Mouse (Mus musculus) heart, postnatal 0 days (tissue): Measurements from ENCODE around the gene Fam98c.
A peak's percentile ranks its signal among the peaks of the same experiment; 100 is the strongest.

Experiments used
- CTCF ChIP-seq: IDR thresholded peaks from 2 replicates; pipeline ENCODE4 v1.5.1; 2016; ENCODE audit warnings: antibody characterized with exemption, control low read depth, low read depth
- EP300 ChIP-seq: IDR thresholded peaks from 2 replicates; pipeline ENCODE4 v1.6.1; 2016; ENCODE audit warnings: antibody characterized with exemption, low read depth

DNA sequence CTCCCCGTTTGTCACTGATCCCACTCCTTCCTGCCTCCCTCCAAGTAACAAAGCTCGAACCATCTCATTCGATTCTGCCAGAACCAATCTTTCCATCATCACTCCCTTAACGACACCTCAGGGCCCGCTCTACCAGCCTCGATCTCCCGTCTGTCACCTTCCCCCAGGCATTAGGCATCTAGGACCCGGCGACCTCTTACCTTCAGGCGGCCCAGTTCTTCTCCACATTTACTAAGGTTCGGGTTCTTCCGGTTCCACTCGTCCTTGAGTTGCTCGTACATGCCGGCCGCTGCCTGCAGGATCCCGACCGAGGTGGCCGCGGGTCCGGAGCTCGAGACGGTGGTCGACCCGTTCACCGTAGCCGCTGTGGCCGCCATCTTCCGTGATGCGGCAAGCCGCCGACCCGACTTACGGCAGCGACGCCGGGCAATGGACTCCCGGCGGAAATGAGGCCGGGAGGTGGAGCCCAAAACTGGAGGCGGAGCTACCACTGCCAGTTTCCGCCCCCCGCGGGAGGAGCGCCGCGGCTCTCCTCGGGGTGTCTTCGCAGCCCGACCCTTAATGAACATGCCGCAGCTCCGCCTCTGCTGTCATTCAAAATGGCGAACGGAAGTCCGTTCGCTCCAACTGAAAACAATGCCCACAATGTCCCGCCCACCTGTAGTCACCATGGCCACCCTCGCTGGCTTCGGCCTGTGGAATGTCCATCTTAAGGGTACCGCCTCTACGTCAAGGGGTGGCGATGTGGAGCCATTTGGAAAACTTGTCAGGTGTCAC is 24.2 kb upstream of the Fam98c start, which contains the start of gene Psmd8:
- TF ChIP-seq CTCF (peak; percentile 54), EP300 (peak; percentile 47; the same call in 1 of the 2 replicates)
